Mouse (Mus musculus): Measurements from ENCODE around the gene Atp8b4.

- TF ChIP-seq CTCF (IDR thresholded peaks at IDR 0.05; ENCODE audit: borderline replicate concordance, insufficient read depth, low read length) (no peak), POLR2A (IDR thresholded peaks at IDR 0.05; ENCODE audit: low read depth, low read length) (no peak)
Measured at GRCm38 (mm10) chr2:126549681-126550080, 49.2 kb upstream of the Atp8b4 start.

All from embryonic fibroblast, embryonic 13.5 days (primary cell).